Mouse (Mus musculus): Measurements from ENCODE around the gene Rpl18.

- no peak for TF ChIP-seq POLR2A (IDR thresholded peaks at IDR 0.05; ENCODE audit: borderline replicate concordance, extremely low read depth, insufficient read depth, insufficient read length, poor library complexity, severe bottlenecking)
- TF ChIP-seq CTCF (IDR thresholded peaks at IDR 0.05; ENCODE audit: borderline replicate concordance, extremely low read depth, insufficient read depth, insufficient read length) = no peak
Observed at GRCm38 (mm10) chr7:45700301-45701015, 14.8 kb upstream of the Rpl18 start.

All from brain, embryonic 14.5 days (tissue).